Mouse (Mus musculus) fat pad, adult 2 months (tissue): Measurements from ENCODE around the gene Asb4.

ENCODE experiments used
- DNase-seq: peaks from one replicate; pipeline ENCODE4 v3.0.0-alpha.2; 2011; ENCODE audit warnings: low read depth, low spot score; ENCODE audit errors: extremely low read depth

The Asb4 gene

DNA sequence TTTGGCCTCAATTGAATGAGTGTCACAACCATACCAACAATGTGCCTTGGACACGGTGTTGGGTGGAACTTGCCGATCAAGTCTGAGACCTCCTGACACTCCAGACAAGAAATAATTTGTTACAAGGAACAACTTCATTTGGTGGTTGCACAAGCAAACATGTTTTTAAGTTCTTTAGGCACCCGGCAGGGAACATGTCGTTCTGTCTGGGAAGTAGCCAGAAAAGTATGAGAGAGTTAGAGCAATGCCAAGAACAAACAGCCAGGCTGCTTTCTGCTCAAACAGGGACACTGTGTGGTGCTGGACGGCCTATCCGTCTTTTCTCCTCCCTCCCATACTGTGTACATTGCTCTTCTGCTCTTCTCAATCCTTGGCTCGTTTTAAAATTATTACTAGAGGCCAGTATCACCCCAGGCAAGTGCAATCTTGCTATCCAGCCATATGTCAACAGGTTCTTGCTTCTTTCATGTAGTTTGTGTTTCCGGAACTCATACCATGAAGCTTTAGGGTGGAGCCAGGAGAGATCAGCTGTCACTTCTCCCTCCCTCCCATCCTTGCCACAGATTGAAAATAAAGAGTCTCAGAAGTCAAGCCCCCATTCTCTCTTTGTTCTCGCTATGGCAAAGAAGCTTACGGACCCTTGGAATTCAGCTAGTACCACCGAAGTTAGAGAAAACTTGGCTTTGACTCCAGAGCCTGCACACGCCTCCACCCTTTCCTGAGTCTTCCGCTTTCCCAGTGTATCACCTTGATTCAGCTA is 60.1 kb downstream of the Asb4 start:
- DNase-seq, result peak; percentile 98

DNA sequence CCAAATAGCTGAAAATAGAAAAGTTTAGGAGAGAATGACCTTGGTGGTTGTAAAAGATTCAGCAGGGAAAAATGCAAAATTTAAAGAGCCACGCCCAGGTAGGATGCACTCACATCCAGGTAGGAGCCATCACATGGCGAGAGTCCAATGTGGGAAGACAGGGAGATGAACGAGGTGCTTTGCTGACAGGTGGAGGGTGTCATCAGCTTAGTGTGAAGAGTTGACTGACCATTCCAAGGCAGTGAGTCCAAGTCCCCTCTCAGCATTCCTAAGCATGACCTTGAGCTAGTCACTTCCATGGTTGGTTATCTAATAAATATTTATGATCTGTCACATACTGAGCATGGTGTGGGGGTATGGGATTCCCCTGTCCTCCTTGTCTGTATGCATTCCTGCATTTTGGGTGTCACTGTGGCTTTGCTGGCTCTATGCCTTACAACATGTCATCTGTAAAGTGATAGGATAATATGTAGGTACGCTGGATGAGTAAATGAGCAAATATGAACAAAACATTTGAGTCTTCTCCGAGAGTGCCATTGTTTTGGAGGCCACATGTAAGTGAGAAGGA is 61.2 kb downstream of the Asb4 start:
- no peak for DNase-seq

DNA sequence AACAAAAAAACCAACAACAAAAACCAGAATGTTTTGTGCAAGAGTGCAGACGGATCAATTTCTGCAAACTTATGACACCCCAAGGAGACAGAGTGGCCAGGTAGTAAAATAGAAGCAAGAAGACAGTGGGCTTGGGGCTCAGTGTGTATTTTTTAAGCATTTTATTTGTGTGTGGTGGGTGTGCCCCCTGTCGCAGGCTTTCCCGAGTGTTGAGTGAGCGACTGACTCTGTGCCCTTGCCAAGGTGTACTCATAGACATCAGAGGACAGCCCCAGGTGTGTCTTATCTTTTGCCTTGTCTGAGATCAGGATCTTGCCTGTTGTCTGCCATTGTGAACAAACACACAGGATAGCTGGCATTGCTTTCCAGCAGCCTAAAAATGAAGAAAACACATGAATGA is 63.8 kb downstream of the Asb4 start:
- no peak for DNase-seq

DNA sequence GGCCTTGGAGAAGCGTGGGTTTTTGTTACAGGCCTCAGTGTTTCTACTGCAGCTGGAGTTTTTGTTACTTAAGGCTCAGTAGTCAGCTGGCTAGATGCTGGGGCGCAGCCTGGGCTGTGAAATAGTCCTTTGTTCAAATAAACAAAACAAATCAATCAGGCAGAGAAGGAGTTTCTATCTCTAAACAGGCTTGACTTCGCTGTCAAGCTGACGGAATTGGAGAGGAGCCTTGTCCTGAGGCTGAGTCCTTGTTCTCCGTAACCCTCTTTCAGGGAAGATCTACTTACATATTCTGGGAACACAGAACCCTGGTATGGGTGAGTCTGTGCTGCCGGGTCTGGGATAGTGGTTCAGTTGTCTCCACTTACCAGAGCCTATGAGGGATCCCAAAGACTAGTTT is 64.4 kb downstream of the Asb4 start:
- no peak for DNase-seq

DNA sequence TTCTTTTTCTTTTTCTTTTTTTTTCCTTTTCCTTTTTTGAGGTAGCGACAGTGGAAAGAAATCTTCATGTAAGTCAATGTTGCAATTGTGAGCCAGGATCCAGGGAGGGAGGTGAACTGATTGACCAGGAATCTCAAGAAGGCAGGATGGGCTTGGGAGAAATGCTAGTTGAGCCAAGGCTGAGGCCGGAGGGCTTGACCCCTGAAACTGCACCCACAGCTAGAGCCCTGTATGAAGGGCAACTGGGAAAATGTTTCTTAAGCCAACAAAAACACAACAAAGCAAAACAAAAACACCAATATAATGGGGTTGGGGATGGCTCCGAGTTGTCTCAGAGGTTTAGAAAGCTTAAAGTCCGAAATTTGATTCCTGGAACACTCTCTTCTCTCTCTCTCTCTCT is 65.2 kb downstream of the Asb4 start:
- DNase-seq, result no peak

DNA sequence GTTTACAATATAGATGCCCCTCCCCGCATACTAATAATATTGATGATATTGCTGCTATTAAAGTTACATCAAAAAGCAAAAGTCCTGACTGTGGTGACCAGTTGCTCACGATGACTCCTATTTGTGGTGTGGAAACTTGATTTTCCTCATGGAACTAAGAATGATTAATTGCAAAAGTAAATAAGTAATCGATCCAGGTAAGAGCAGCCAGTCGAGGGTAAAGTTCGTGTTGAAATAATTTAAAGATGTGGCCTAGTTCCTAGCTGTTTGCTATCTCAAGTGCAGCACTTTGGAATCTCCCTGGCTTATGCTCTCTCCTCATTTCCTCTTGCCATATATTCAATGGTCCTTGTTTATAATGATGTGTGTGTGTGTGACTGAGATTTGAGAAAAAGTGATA is 66.7 kb downstream of the Asb4 start:
- DNase-seq, result no peak

DNA sequence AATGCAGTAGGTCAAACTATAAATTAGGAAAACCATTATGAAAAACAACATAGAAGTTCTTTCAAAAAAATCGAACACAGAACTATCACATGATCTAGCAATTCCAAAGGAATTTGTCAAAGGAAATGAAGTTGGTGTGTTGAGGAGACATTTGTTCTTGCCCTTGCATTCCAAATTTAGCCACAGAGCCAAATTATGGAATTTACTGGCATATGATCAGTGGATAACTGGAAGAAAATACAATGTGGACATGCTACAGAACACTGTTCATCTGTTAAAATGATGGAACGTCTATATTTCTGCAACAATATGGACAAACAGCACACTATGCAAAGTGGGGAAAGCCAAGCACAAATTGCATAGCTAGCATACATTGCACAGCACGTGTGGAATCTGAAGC is 72.7 kb downstream of the Asb4 start:
- DNase-seq, result no peak

DNA sequence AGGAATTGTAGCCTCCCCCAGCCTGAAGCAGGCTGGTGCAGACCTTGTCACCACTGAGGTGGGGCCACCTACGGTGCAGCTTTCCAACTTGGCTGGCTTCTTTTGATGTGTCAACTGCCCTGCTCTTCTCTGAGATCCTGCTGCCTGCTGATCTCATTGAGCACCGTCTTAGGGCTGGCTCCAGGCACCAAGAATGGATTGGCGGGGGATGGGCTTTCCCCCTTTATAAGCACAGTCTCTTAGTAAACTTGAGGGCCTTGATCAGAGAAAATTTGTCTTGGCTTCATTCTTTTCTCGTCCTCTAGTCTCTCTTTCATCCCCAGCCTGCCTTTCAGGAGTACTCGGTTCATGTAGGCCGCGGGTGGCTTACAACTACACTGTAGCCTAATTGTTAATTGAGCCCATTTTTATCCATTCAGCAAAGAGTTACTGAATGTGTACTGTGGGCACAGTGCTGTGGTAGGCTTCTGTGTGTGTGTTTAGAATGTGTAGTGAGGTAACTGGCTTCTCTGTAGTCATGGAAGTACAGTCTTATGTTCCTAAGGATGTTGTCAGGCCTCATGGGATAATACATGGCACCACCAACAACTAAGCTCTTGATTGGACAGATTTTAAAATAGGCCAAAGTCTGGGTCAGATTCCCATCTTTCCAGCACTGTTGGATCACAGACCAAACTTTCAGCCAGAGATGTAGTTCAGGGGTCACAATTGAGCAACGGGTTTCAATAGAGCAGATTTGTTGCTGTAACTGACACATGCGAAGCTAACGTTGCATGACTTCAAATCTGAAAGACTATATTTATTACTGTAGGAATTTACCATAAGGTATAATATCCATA is 87.5 kb downstream of the Asb4 start:
- no peak for DNase-seq

DNA sequence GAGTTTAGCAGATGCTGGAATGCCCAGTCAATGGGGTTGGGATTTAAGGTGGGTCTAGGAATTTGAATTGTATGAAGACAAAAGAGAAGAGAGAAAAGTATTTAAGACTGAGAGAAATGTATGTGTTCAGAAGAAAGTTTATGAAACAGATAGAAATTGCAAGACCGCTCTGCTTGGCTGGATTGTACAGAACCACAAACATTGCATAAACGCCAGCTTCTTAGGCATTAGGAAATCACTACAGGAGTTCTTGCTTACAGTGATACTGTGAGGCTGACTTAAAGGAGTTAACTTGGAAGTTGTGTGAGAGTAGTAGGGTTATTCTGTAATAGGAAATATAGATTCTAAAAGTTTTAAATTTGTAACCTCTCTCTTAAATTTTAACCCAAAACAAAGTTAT is 89.5 kb downstream of the Asb4 start:
- DNase-seq, result peak; percentile 47

DNA sequence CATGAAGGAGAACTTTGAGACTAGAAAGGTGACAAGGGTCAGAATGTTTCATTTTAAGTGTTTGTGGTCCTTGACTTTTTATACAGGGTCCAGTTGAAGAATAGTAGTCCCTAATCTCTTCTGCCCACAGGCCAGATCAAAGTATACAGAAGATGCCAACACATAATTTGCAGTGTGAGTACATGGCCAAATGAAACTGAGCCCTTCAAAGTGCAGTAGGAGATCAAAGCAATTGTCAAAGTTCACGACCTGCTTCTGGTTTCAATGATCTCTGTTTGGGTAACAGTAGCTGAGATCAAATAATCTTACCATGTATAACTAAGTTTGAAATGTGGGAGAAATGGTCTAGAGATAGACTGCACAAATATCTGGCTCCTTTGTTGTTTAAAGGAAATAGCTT is 90.8 kb downstream of the Asb4 start:
- DNase-seq, result no peak

DNA sequence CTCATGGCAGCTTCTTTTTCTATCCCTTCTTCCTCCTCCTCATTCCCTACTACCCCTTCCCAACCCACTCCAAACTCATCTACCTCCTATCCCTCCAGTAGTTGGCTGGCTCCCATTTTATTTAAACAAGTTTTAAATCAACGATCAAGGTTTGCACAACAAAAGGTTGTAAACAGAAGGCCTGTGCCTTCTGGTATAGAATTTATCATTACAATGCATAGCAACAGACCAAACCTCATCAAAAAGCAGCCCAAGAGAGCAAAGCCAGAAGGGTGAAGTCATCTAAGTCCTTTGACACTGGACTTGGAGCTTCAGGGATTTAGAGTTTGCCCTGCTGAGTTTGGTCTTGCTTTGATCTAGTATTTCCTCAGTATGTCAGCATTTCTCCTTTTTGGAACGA is 97.9 kb downstream of the Asb4 start:
- no peak for DNase-seq

DNA sequence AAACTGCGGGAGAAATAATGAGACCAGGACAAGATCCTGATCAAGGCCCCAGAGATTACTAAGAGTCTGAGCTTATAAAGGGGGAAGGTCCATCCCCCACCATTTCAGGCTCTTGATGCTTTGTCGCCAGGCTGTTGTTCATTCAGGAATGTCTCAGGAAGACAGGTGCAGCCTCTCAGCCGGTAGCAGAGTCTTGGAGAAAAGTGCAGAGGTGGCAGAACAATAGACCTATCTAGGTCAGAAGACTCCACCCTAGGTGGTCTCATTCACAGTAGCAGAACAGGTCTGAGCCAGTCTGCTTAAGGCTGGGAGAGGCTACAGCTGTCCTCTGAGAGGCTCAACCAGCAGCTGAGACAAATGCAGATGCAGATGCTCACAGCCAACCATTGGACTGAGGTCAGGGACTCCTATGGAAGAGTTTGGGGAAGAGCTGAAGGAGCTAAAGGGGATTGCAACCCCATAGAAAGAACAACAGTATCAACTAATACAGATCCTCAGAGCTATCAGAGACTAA is 99.1 kb downstream of the Asb4 start:
- no peak for DNase-seq
